Mouse (Mus musculus): ENCODE measurements around the gene Sirt7.

The Sirt7 gene

DNA sequence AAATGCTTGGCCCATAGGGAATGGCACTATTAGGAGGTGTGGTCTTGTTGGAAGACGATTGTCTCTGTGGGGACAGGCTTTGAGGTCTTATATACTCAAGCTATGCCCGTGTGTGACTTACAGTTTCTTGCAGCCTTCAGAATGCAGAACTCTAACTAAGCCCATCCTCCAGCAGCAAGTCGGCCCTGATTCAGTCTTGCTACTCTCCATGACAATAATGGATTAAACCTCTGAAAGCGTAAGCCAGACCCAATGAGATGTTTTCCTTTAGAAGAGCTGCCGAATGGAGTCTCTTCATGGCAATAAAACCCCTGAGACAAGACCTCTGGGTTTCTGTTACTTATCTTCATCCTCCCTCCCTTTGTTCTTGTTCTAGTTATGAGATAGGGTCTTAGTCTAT lies 9.8 kb upstream of the Sirt7 start:
- no peak for DNase-seq (ENCODE audit: low spot score)

DNA sequence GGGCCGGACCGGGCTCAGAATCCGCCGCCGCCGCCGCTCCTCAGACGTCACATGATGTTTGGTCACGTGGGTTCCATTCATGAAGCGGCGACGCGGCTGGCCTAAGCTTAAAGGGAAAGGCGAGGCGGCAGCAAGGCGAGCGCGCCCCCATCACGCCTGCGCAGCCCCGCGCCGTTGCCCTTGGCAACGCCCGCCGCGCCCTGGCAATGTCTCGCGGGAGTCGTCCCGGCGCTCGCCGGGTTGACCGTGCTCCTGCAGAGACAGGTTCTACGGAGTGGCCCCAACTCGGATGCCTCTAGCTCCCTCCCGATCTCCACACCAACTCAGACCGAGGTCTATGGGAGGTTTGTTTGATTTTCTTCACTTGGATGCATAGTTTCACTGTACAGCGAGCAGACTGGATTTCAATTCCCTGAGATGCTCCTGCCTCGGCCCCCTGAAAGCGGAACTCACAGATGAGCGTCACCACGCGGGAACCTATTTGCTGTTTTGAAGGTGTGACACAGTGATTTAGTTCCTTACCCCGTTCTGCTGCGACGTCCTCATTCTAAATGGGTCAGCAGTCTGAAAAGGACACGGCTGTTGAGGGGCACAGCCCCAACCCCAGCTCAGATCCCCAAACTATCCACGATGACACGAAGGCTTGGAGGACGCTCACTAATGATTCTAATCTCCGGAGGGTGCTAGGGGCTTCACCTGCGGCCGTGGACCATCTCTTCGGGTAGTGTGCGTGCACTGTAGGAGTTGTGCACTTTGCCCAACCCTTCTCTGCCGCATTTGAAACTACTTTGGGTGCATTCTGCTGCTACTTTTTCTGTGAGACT lies 8.7 kb upstream of the Sirt7 start, which contains the start of gene Mafg:
Gene Mafg (minus strand): TSS at position 81 of the 824 bp plus-strand sequence.
- peak; percentile 94 for DNase-seq (ENCODE audit: low spot score)

DNA sequence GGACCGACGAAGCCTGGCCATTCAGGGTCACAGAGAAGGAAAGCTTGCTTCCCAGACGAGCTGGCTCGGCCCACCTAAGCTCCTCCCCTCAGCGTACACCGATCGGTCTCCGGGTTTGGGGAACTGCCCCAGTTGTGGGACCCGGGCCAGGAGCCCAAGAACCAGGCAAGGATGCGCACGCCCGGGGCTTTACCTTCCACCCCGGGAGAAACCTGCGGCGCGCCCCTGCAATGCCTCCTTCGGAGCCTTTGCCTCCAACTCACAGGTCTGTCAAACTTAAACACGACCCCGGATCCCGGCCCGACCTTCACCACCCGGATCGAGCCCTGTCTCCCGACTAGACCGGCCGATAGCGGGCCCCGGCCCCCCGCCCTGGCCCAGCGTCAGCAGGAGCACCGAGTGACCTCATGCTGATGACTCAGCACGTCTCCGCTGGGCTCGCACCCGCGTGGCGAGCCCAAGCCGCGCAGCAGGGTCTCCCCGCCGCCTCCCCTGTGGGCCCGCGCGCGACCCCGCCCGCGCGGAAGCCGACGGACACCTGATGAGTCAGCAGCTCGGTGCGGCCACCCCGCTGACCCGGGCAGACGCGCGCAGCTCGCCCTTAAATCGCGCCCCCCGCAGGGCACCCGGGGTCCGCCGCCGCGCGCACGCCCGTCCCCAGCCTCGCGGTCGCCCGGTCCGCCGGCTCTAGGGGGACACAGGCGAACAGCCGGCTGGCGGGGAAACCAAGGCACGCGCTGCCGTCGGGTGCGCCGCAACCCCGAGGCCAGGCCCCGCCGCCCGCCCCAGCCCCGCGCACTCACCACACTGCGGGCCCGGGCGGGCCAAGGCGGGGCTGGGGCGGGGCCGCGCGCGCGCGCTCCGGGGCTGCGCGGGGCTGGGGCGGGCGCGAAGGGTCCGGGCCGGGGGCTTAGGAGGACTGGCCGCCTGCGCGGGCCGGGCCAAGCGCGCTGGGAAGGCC lies 7.8 kb upstream of the Sirt7 start:
- peak; percentile 75 for DNase-seq (ENCODE audit: low spot score)

DNA sequence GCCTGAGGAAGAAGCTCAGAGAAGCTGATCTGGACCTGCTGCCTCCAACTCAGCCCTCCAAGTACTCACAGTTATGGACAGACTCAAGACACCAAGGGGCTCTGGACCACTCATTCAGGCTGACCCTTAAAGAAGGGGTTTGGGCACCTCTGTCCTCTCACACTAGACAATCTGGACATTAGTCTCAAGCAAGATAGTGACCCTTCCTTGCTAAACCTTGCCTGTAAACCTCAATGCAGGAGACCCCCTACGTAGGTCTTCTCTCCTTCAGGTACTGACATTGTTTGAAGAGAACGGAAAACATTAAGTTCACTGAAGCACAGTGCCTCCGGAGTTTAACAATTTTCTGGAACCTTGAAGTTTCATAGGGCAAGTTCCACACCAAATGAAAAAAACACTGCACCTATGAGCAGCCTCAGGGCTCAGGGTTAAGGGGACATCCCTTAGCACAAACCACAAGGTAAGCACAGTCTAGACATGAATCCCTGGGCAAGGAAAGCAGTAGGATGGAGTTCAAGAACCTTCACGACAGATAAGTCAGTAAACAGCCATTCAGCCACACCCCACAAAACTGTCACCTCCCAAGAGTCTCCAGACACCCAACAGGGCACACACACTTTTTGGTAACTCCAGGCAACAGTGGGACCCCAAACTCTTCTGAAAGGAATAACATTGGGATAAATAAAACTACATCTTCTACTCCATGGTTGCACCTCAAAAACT lies 6.8 kb upstream of the Sirt7 start:
- no peak for DNase-seq (ENCODE audit: low spot score)

DNA sequence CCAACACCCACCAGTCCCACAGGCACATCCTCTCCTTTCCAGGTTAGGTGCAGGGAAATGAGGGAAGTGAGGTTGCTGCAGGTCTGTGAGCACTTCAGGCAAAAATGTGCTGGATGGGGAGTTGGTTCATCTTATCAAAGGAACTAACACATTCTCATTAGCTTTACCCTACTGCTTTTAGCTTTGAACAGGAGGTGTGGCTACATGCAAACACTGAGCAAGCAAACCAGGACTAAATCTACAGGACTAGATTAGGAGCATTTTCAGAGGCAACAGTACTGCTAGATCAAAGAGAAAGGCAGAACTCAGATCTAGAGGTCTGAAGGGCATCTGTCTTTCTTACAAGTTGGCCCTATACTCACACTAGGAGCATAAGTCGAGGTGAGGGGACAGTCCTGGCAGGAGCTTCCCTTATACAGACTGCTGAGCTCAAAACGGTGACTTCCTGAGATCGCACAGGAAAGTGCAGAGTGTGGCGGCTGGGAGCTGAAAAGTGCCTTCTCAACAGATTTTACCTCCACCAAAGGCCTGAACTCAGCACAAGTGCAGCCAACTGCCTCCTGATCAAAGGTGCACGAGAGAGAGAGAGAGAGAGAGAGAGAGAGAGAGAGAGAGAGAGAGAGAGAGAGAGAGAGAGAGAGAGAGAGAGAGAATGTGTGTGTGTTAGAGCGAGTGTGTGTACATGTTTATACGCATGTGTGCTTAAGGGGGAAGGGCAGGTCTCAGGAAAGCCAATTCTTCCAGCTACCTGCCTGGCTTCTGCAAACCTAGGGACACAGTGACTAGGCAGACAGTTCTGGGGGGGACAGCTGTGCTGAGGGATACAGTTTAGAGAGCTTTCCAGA lies 6.1 kb upstream of the Sirt7 start:
- no peak for DNase-seq (ENCODE audit: low spot score)

DNA sequence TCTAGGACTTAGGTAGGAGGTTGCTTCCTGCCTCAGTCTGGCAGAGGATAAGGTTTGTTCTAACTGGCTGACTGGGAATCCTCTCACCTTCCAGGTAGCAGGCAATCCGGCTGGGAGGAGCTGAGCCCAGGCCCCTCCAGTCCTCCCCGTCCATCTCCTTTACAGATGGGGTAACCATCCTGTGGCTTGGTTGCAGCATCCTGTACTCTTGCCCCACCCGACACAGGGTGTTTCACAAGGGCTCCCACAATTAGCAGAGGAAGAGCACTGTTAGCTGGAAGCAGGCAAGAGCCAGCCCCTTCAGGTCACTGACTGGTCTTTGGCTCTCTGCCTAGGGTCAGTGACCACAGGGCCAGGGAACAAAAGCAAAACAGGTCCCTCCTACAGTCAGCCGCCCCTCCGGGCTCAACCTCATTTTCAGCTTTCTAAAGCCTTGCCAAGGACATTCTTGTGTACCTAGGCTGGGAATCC lies 5.4 kb upstream of the Sirt7 start:
- peak; percentile 68 for DNase-seq (ENCODE audit: low spot score)

DNA sequence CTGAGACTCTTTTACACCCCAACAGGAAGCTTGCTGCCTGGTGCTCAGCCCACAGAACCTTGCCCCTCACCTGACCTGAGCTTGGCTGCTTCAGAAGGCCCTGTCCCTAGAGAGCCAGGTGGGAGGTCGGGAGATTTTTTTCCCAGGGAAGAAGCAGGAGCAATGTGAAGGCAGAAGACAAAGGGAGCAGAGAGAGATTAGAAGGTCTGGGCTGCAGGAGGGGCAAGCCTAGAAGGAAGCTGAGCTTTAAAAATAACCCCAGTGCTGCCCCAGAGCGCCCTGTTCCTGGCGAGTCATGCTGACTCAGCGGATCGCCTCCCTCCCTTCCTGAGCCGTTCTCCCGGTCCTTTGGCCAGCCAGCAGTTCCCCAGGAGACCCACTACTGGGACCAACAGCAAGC lies 4.9 kb upstream of the Sirt7 start:
- peak; percentile 28 for DNase-seq (ENCODE audit: low spot score)

DNA sequence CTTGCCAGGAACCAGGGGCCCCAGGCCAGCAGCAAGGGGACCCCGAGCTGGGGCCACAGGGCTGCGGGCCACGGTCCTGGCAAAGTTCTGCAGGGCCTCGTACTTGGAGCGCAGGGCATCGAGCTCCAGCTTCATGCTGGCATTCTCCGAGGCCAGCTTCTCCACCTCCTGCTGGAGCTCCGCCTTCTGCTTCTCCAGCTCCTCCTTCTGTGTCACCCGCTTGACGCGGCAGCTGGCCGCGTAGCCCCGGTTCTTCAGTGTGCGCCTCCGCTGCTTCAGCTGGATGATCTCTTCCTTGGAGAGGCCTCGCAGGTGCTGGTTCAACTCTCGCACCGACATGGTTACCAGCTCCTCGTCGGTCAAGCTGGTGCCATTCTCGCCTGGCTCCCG lies 4.3 kb upstream of the Sirt7 start:
- DNase-seq (ENCODE audit: low spot score): peak; percentile 32

DNA sequence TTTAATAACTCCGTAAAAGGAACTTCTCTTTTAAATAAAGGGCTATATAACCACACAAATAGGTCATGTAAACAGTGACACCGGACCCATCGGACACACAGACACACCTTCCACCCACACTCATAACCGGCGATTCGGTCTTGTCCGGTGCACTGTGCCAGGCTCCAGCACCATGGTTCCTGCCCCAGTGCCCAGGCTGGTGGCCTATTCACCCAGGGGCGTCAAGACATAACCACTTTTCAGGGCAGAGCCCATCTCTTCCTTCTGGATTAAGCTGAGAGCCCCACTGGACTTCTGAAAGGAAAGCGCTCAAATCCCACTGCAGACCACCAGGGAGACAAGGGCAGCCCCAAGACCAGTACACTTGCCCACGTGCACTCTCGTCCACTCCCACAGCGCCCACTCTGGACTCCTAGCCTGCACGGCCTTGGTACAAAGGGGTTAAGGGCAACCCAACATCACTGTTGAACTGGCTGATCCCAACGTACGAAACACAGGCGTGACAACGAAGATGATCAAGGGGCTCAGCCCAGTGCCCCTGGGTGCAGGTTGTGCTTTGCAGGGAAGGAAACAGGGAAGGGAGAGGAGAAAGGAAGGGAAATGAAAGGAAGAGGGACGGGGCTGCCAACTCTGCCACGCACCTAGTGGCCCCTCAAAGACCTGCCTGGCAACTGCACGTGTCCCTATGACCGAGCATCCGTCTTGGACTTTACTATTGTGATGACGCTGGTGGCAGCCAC lies 3.7 kb upstream of the Sirt7 start:
- no peak for DNase-seq (ENCODE audit: low spot score)

DNA sequence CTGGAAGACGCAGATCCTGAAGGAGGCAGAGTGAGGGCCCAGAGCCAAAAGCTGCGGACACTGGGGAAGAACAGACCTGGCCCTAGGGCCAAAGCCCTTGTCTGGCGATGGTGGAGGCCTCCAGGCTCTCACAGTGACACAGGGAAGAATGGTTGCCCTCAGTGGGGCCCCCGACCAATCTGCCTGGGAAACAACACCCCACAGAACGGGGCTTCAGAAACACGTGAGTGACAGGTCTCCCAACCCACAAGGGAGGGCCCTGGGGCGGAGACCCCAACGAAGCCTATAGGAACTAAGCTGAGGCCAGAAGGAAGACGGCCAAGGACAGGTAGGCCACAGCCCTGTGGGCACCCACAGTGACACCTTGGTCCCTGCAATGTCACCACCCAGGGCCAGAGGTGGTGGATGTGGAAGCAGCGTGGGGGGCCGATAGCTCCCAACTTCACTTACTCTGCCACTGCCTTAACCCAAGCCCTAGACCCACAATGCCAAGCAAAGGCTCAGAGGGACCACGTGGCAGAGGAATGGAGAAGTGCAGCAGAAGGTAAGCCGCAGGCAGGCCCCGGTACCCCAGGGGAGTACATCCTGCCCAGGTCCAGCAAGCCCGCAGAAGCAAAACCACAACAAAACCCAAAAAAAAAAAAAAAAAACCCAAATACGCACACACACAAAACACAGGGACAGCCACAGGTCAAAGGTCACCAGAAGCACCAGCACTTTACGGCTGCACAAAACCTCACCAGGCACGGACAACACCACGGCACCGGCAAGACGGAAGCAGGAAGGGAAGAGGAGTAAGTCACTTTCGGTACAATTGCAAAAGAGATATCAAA lies 2.6 kb upstream of the Sirt7 start:
- peak; percentile 48 for DNase-seq (ENCODE audit: low spot score)

DNA sequence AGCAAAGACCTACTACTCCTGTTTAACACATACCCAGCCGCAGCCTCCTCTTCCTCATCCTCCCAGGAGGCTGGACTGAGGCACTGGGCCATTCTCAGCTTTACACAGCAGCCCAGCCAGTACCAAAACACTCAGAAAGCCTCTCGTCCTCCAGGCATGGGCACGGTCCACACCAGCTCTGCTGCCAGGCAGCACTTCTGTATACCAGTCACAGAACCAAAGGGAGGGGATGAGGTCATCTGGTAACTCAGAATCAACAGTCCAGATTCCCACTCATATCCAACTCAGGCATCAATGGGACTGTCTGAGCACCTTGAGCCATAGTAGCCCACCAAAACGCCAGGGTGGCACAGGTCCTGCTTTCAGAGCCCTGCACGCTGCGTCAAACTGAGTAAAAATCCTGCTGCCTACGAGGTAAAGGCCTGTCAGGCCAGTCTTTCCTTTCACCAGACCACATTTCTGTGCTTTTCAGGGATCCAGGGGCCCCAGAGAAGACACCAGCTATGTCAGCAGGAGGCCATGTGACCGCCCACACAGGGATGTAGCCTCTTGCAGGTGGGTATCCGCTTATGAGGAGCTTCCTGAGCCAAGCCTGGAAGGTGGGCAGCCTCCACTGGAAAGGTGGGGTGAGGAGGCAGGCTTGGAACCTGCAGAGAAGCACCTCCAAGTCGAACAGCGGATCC lies 1.9 kb upstream of the Sirt7 start:
- no peak for DNase-seq (ENCODE audit: low spot score)

DNA sequence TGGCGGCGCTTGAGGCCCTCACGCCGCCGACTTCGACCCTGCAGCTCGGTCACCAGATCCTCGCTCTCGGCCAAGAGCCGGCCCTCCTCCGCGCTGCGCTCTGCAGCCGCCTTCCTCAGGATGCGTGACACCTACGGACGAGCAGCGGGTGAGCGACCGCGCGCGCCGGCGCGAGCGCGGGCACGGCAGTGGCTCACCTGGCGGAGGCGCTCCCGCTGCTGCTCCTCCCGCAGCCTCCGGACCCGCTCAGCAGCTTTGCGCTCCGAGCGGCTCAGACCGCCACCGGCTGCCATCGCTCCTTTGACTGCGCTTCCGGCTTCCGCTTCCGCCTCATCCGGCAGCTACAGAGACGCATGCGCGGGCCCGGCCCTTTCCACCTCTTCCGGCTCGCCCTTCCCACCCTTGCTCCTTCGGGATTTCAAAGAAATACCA lies 344 bp downstream of the Sirt7 start:
- peak; percentile 89 for DNase-seq (ENCODE audit: low spot score)

DNA sequence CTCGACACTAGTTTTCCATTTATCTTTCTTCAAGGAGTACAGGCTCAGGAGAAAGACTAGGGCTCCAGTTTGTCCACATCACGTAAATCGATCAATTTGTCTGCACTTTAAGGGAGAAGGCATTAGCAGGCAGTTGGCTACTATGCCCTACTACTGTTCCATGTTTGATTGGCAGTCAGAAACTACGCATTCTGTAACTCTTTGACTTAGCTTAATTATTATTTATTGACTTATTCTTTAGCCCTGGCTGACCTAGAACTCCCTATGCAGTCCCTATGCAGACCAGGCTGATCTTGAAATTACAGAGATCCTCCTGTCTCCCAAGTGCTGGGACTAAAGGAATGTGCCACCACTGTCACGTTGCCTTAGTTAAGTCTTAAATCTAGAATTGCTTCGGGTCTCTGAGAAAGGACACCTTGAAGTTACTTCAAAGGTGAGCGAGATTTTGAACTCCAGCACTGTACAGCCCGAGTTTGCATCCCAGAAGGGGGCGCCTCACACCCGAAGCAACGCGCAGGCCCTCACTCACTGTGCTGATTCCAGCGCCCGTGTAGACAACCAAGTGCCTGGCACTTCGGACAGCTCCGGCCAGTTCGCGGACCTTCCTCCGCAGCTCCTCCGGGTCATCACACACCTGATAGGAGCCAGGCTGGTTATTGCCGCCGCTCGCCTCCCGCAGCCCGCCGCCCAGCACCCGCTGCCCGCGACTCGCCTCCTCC lies 920 bp downstream of the Sirt7 start:
- peak; percentile 70 for DNase-seq (ENCODE audit: low spot score)

DNA sequence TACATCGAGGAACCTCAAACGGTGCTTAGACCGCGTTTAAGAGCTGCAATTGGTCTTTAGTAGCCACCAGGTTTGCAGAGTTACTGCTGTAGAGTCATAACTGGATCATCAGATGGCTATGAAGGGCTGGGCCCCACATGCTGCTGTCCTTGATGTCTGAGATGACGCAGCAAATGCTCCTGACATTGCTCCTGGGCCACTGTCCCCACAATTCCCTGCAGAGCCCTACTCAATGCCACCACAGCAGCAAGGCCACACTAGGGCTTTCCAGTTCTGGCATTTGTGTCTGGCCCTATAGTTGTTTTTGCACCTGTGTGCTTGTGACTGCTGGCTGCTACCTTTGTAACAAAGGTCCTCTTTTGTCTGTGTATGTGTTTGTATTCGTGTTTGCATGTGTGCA lies 2.2 kb downstream of the Sirt7 start:
- no peak for DNase-seq (ENCODE audit: low spot score)

DNA sequence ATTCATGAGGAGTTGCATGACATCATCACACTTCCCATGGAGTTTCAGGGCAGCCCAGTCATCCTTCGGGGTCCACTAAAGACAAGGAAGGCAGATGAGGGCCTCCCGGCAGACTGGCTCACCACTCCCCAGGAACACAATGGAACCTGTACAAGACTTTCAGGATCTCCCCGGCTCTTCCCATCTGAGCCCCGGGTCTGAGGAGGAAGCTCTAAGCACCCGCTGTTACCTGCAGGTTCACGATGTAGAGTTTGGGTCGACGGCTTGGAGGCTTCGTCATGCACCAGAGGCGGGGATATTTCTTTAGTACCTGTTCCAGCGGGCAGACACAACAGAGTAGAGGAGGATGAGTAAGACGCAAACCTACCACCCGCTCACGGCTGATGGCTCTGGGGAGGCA lies 4.8 kb downstream of the Sirt7 start:
- DNase-seq (ENCODE audit: low spot score): no peak

DNA sequence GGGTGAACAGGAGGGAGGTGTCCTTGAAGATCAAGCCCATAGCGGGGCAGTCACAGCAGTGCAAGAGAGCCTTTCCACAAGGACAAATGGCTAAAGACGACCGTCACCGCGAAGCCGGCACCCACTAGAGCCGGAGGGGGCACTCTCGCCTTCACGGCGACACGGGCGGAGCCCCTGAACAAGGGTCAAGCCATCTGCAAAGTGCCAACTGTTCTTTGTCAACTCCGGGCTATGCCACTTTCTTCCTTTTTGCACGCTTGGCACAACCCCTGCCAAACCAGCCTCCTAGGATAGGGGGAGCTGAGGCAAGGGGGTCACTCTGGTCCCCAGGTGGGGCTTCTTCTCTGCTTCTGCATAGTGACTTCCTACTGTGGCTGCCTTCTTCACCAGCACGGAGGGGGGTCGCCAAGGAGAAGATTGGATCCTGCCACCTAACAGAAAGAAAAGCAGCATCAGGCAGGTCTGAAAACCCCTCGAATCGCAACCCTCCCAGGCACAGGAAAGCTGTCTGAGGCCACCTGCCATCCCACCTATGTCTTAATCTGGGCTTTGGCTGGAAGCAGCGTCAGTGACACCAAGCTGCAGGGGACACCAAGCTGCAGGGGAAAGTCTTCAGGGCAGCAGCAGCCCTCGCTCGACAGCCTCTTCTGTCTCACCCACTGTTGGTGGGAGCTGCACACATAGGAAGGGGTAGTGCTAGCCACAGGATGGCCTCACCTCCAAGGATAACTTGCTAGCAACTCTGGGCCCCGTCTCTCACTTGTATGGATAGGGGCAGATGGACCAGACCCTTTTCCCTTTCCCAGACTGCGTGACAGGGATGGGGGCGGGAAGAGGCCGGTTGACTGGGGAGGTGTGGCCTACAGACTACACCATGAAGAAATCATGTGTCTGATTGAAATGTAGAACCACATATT lies 6.2 kb downstream of the Sirt7 start:
- DNase-seq (ENCODE audit: low spot score): no peak

DNA sequence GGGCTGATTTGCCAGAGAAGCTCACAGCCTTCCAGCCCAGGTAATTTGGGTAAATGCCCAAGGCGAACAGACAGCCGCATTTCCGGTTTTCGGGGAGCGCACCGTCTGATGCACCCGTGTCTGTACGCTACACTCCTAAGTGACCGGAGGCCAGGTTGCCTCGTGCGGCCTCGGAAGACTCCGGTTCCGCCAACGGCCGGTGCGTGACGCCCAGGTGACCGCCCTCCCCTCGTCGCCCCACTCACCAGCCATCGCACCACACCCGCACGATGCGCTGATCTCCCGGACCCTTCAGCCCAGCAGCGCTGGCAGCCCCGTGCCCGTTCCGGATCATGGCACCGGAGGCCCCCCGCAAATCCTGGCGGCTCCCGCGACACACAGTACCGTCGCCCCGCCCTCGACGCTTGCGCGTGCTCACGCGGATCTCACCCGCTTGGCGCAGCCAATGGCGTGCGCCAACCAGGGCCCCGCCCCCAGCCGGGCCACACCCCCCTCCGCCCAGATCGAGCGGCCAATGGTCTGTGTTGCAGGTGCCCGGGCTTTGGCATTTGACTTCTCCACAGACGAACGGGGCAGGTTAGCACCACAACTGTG lies 7.4 kb downstream of the Sirt7 start, which contains the start of gene Pcyt2:
Gene Pcyt2 (minus strand): TSS at position 418 of the 594 bp plus-strand sequence.
- peak; percentile 93 for DNase-seq (ENCODE audit: low spot score)
